Mouse (Mus musculus) right cerebral cortex, adult 2 months (tissue): Measurements from ENCODE around the gene Slc22a1.
A peak's percentile ranks its signal among the peaks of the same experiment; 100 is the strongest.
"Not testable (repeated sequence)": the region's sequence is repeated elsewhere in the genome, so short reads cannot be mapped to it uniquely, and the experiment has no call there.

Source experiments
- DNase-seq, 2 experiments: peaks; one replicate each; pipeline ENCODE4 v3.0.0; 2021 to 2022; ENCODE audit warnings: low spot score in 2 of 2

The Slc22a1 gene

GRCm38 (mm10) chr17:12684928-12685624 is 9.4 kb upstream of the Slc22a1 start:
- no peak for DNase-seq

GRCm38 (mm10) chr17:12684412-12684811 is 8.8 kb upstream of the Slc22a1 start:
- DNase-seq = no peak

- no peak for DNase-seq
These were observed 8.0 kb upstream of the Slc22a1 start for GRCm38 (mm10) chr17:12683582-12683981.

- DNase-seq = no peak
These were observed 2.6 kb upstream of the Slc22a1 start for GRCm38 (mm10) chr17:12678261-12678660.

- no peak for DNase-seq
These were observed 1.5 kb upstream of the Slc22a1 start for GRCm38 (mm10) chr17:12677139-12677538.

GRCm38 (mm10) chr17:12674980-12675379 is 649 bp downstream of the Slc22a1 start:
- DNase-seq = not testable (repeated sequence)

GRCm38 (mm10) chr17:12673871-12674270 is 1.8 kb downstream of the Slc22a1 start:
- no peak for DNase-seq

GRCm38 (mm10) chr17:12672285-12672790 is 3.3 kb downstream of the Slc22a1 start:
- DNase-seq = no peak

GRCm38 (mm10) chr17:12671029-12671605 is 4.5 kb downstream of the Slc22a1 start:
- no peak for DNase-seq

GRCm38 (mm10) chr17:12669363-12669679 is 6.3 kb downstream of the Slc22a1 start:
- DNase-seq = no peak

GRCm38 (mm10) chr17:12668478-12669362 is 6.9 kb downstream of the Slc22a1 start:
- DNase-seq = no peak

GRCm38 (mm10) chr17:12664156-12664555 is 11.5 kb downstream of the Slc22a1 start:
- no peak for DNase-seq

GRCm38 (mm10) chr17:12660572-12661260 is 14.9 kb downstream of the Slc22a1 start:
- DNase-seq = peak in 1 of 2 experiments; percentile 30

GRCm38 (mm10) chr17:12659233-12659632 is 16.4 kb downstream of the Slc22a1 start:
- DNase-seq = no peak

- DNase-seq = no peak
These were observed 16.8 kb downstream of the Slc22a1 start for GRCm38 (mm10) chr17:12658784-12659183.

- no peak for DNase-seq
These were observed 19.8 kb downstream of the Slc22a1 start for GRCm38 (mm10) chr17:12655826-12656225.

- peak; percentile 29 to 36 for DNase-seq
These were observed 21.6 kb downstream of the Slc22a1 start for GRCm38 (mm10) chr17:12654061-12654460.

GRCm38 (mm10) chr17:12652604-12653003 is 23.0 kb downstream of the Slc22a1 start:
- no peak for DNase-seq

GRCm38 (mm10) chr17:12645461-12645860 is 30.2 kb downstream of the Slc22a1 start:
- no peak for DNase-seq

GRCm38 (mm10) chr17:12641087-12641486 is 34.5 kb downstream of the Slc22a1 start:
- DNase-seq = no peak

GRCm38 (mm10) chr17:12639585-12639984 is 36.0 kb downstream of the Slc22a1 start:
- no peak for DNase-seq

GRCm38 (mm10) chr17:12634814-12635213 is 40.8 kb downstream of the Slc22a1 start:
- DNase-seq = no peak
